Mouse (Mus musculus) liver, embryonic 14.5 days (tissue): ENCODE results near the gene A1cf. TPM values are rescaled to one million over a fixed set of nuclear protein-coding genes. Genes with fewer than 3 reads are reported as not detected.

Experiments used
- ATAC-seq: fragments of 200-750 bp; cut with Nextera tagmentation; 2 replicates; pipeline ENCODE4 v1.8.0; 2017; ENCODE audit warnings: moderate number of reproducible peaks, mild to moderate bottlenecking, moderate library complexity; ENCODE audit not compliant: insufficient read depth
- DNase-seq, 3 experiments: peaks; one replicate each; pipeline ENCODE4 v3.0.0-alpha.2; 2012 to 2013; ENCODE audit warnings: low read depth in 3 of 3, low spot score in 3 of 3
- H3K27ac ChIP-seq: fragments of 300-500 bp; sonication (generic); 2 replicates; pipeline ENCODE4 v1.5.1; 2014; ENCODE audit warnings: moderate library complexity, mild to moderate bottlenecking, control low read depth, inconsistent platforms
- H3K27me3 ChIP-seq: fragments of 300-500 bp; sonication (generic); 2 replicates; pipeline ENCODE4 v1.6.1; 2014; ENCODE audit warnings: mild to moderate bottlenecking, low read length, moderate library complexity; ENCODE audit not compliant: control insufficient read depth, insufficient read depth
- H3K36me3 ChIP-seq: fragments of 300-500 bp; sonication (generic); replicated peaks from 2 replicates; pipeline ENCODE4 v1.6.1; 2014; ENCODE audit warnings: low read depth; ENCODE audit not compliant: control insufficient read depth, insufficient read depth
- H3K4me1 ChIP-seq, 2 experiments: fragments of 200-500 bp in 1 of 2; fragments of 300-500 bp in 1 of 2; sonication (generic) in 1 of 2; replicated peaks; 2 replicates each; pipeline ENCODE4 v1.6.1; 2012 to 2014; ENCODE audit warnings: antibody characterized with exemption in 1 of 2, inconsistent platforms in 1 of 2, low read length in 1 of 2; ENCODE audit not compliant: control insufficient read depth in 2 of 2, insufficient read depth in 2 of 2
- H3K4me2 ChIP-seq: fragments of 300-500 bp; sonication (generic); 2 replicates; pipeline ENCODE4 v1.6.1; 2014; ENCODE audit warnings: low read depth, mild to moderate bottlenecking, control low read depth, moderate library complexity
- H3K4me3 ChIP-seq, 2 experiments: fragments of 200-500 bp in 1 of 2; fragments of 300-500 bp in 1 of 2; sonication (generic) in 1 of 2; 2 replicates each; pipeline ENCODE4 v1.5.1; 2012 to 2014; ENCODE audit warnings: low read depth in 2 of 2, low read length in 2 of 2, mild to moderate bottlenecking in 2 of 2, control low read depth in 1 of 2, inconsistent platforms in 1 of 2, moderate library complexity in 1 of 2; ENCODE audit not compliant: insufficient read depth in 1 of 2
- H3K9ac ChIP-seq: fragments of 300-500 bp; sonication (generic); replicated peaks from 2 replicates; pipeline ENCODE4 v1.6.1; 2014; ENCODE audit warnings: mild to moderate bottlenecking, control low read depth, moderate library complexity
- H3K9me3 ChIP-seq: fragments of 300-500 bp; sonication (generic); 2 replicates; pipeline ENCODE4 v1.6.1; 2016; ENCODE audit warnings: low read length, mixed read lengths; ENCODE audit not compliant: control insufficient read depth
- CTCF ChIP-seq: IDR thresholded peaks from 2 replicates; pipeline ENCODE4 v1.5.1; 2016; ENCODE audit warnings: antibody characterized with exemption, low read depth, control low read depth
- EP300 ChIP-seq: IDR thresholded peaks from 2 replicates; pipeline ENCODE4 v1.6.1; 2016; ENCODE audit warnings: antibody characterized with exemption, low read depth
- WGBS: fragments of 180-500 bp; shearing (Covaris S2); extraction: QIAGEN DNeasy Blood & Tissue Kit; methylation state at CpG from one replicate; pipeline ENCODE4 v1.1.7; 2014; ENCODE audit not compliant: insufficient replicate concordance; 5-methylcytosine and 5-hydroxymethylcytosine counted together
- polyA plus RNA-seq, 2 experiments: library from polyadenylated mRNA; depleted of rRNA in 1 of 2; stranded (reverse) in 1 of 2; unstranded in 1 of 2; fragments of >200 nt; fragmentation: Nextera tagmentation in 1 of 2; extraction: Ambion mirVana in 1 of 2; gene quantifications; 2 replicates each; pipeline versions ENCODE4 v1.2.1 to v1.2.3; 2012 to 2014

A1cf gene
- polyA plus RNA-seq, 2 experiments, result 3.4 to 6.3 TPM

DNA sequence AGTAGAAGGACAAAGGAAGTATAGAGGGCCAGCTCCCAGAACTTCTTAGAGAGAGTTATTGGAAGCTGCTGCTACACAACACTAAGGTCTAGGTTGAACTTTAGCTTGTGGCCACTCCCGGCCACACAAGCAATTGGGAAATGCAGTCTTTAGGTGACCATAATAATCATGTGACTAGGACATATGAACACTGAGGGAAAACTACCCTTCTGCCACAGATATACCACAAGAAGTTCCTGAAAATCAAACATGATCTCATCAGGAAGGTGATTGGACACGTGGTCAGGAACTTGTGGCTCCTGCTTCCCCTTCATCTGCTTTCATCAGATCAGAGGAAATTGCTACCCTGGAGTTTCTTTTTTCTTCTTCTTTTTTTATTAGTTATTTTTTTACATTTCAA lies 87.8 kb downstream of the A1cf start:
- Histone ChIP-seq H3K4me3 (no peak overlapping the region), H3K27me3 (no peaks in the 10 kb centered on the region), H3K27ac (no peak overlapping the region), H3K4me1 (no peaks in the 10 kb centered on the region; a peak in 1 of 4 replicates), H3K36me3 (no peaks in the 10 kb centered on the region), H3K9me3 (no peaks in the 10 kb centered on the region), H3K9ac (no peak overlapping the region), H3K4me2 (no peak overlapping the region)
- TF ChIP-seq CTCF (no peak), EP300 (no peak)
- WGBS, result 14% methylated on average over 2 of the region's 2 CpGs
- DNase-seq, result no peak
- ATAC-seq, result no peak

DNA sequence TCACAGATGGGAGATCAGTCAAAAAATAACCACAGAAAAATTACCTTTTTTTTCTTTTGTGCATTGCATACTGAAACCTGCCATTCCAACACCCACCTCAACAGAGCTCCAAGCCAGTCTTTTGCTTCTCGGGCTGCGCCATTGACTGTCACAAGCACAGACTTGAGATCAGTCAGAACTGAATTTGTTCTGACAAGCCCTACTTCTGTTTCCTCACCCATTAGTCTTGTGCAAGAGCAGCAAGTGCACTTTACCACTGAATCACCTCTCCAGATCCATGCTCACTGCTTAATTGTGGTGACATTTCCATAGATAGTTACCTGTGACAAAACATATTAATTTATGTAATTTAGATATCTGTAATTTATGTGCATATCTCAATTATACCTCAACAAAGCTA lies 91.9 kb downstream of the A1cf start:
- WGBS, result 67% methylated on average over 2 of the region's 2 CpGs
- ATAC-seq (no peak), DNase-seq (no peak)
- H3K27me3 ChIP-seq, result no peaks in the 10 kb centered on the region
- no peak overlapping the region for H3K27ac ChIP-seq
- H3K4me1 ChIP-seq, result no peaks in the 10 kb centered on the region; a peak in 1 of 4 replicates
- H3K36me3 ChIP-seq, result no peaks in the 10 kb centered on the region
- H3K4me2 ChIP-seq, result no peak overlapping the region
- TF ChIP-seq EP300, result no peak
- no peak for TF ChIP-seq CTCF
- H3K4me3 ChIP-seq, result no peak overlapping the region
- no peaks in the 10 kb centered on the region for H3K9me3 ChIP-seq
- H3K9ac ChIP-seq, result no peak overlapping the region

DNA sequence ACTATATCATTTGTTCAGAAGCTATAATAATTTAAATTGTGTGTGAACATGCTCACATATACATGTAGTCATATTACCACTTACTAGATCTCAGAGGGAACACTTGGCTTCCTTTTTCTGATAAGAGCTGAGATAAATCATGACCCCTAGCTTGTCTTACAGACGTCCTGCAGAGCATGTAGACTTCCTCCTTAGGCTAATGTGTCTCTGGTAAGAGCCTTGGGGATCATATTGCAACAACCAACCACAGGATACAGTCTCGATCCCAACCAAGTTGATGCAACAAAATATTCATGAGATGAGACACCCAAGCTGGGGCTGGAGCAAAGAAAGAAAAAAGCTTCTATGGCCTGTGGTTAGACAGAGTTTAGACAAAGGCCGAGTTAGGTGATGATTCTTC lies 94.6 kb downstream of the A1cf start:
- no peak for ATAC-seq
- no peaks in the 10 kb centered on the region for H3K36me3 ChIP-seq
- no peak overlapping the region for H3K4me2 ChIP-seq
- no peaks in the 10 kb centered on the region for H3K27me3 ChIP-seq
- no peak for DNase-seq
- TF ChIP-seq CTCF (no peak), EP300 (no peak)
- H3K27ac ChIP-seq, result no peak overlapping the region
- H3K4me1 ChIP-seq, result no peaks in the 10 kb centered on the region
- H3K9ac ChIP-seq, result no peak overlapping the region
- WGBS, result 7% methylated on average over 3 of the region's 3 CpGs
- H3K9me3 ChIP-seq, result no peaks in the 10 kb centered on the region
- no peak overlapping the region for H3K4me3 ChIP-seq

- Histone ChIP-seq H3K4me2 (no peak overlapping the region), H3K9ac (no peak overlapping the region), H3K27ac (no peak overlapping the region), H3K9me3 (no peaks in the 10 kb centered on the region), H3K36me3 (no peaks in the 10 kb centered on the region), H3K27me3 (no peaks in the 10 kb centered on the region), H3K4me1 (no peaks in the 10 kb centered on the region), H3K4me3 (no peak overlapping the region)
- TF ChIP-seq CTCF (no peak), EP300 (no peak)
- WGBS, result 29% methylated on average over 5 of the region's 5 CpGs
- ATAC-seq, result no peak
- no peak for DNase-seq
Observed at GRCm38 (mm10) chr19:31967933-31968532, 99.5 kb downstream of the A1cf start.

GRCm38 (mm10) chr19:31971405-31971804 lies 102.8 kb downstream of the A1cf start:
- H3K4me3 ChIP-seq, result no peak overlapping the region

More at GRCm38 (mm10) chr19:31971405-31971804, 102.8 kb downstream of the A1cf start:
- ATAC-seq, result no peak
- Histone ChIP-seq H3K4me1 (no peaks in the 10 kb centered on the region), H3K9me3 (no peaks in the 10 kb centered on the region), H3K9ac (no peak overlapping the region), H3K36me3 (no peaks in the 10 kb centered on the region), H3K27ac (no peak overlapping the region), H3K4me2 (no peak overlapping the region), H3K27me3 (no peaks in the 10 kb centered on the region)
- DNase-seq, result no peak
- 9% methylated on average over 3 of the region's 3 CpGs for WGBS
- no peak for TF ChIP-seq CTCF
- TF ChIP-seq EP300, result no peak
